Mouse (Mus musculus) intestine, embryonic 16.5 days (tissue): ENCODE data around the gene Arf3. TPM values are rescaled to one million over a fixed set of nuclear protein-coding genes. Genes with fewer than 3 reads are reported as not detected.

Experiments
- ATAC-seq: fragments of 200-750 bp; cut with Nextera tagmentation; 2 replicates; pipeline ENCODE4 v1.8.0; 2017; ENCODE audit warnings: moderate TSS enrichment, moderate library complexity
- H3K27ac ChIP-seq: fragments of 300-500 bp; sonication (generic); 2 replicates; pipeline ENCODE4 v1.5.1; 2014; ENCODE audit warnings: mild to moderate bottlenecking, low read length
- H3K27me3 ChIP-seq: fragments of 300-500 bp; sonication (generic); replicated peaks from 2 replicates; pipeline ENCODE4 v1.6.1; 2014; ENCODE audit warnings: low read length, control low read depth, mixed read lengths; ENCODE audit not compliant: control insufficient read depth, insufficient read depth
- H3K36me3 ChIP-seq: fragments of 300-500 bp; sonication (generic); 2 replicates; pipeline ENCODE4 v1.6.1; 2014; ENCODE audit warnings: low read length, control low read depth; ENCODE audit not compliant: control insufficient read depth, insufficient read depth
- H3K4me1 ChIP-seq: fragments of 300-500 bp; sonication (generic); 2 replicates; pipeline ENCODE4 v1.6.1; 2014; ENCODE audit warnings: low read length, control low read depth, mixed read lengths; ENCODE audit not compliant: control insufficient read depth, insufficient read depth
- H3K4me2 ChIP-seq: fragments of 300-500 bp; sonication (generic); 2 replicates; pipeline ENCODE4 v1.6.1; 2014; ENCODE audit warnings: low read depth, low read length, control low read depth
- H3K4me3 ChIP-seq: fragments of 300-500 bp; sonication (generic); 2 replicates; pipeline ENCODE4 v1.5.1; 2014; ENCODE audit warnings: mild to moderate bottlenecking, low read length
- H3K9ac ChIP-seq: fragments of 300-500 bp; sonication (generic); 2 replicates; pipeline ENCODE4 v1.6.1; 2014; ENCODE audit warnings: low read depth, low read length
- H3K9me3 ChIP-seq: fragments of 300-500 bp; sonication (generic); 2 replicates; pipeline ENCODE4 v1.6.1; 2016; ENCODE audit warnings: low read length, control low read depth; ENCODE audit not compliant: control insufficient read depth
- WGBS: fragments of 180-500 bp; shearing (Covaris S2); extraction: QIAGEN DNeasy Blood & Tissue Kit; methylation state at CpG from one replicate; pipeline ENCODE4 v1.1.7; 2014; 5-methylcytosine and 5-hydroxymethylcytosine counted together
- polyA plus RNA-seq: library from polyadenylated mRNA; unstranded; fragments of >200 nt; fragmentation: Nextera tagmentation; extraction: Ambion mirVana; gene quantifications from 2 replicates; pipeline ENCODE4 v1.2.1, GENCODE M21; 2015

Gene Arf3
- polyA plus RNA-seq, 1 experiment from 2014 or later: 35.4 TPM

GRCm38 (mm10) chr15:98717301-98717700 lies 45.7 kb downstream of the Arf3 start:
- Histone ChIP-seq H3K4me3 (no peak overlapping the region), H3K4me2 (no peak overlapping the region), H3K9me3 (no peaks in the 10 kb centered on the region), H3K36me3 (no peaks in the 10 kb centered on the region), H3K9ac (no peak overlapping the region), H3K27ac (no peak overlapping the region), H3K4me1 (no peaks in the 10 kb centered on the region), H3K27me3 (no peaks in the 10 kb centered on the region)
- WGBS: 64% methylated on average over 16 of the region's 16 CpGs
- no peak for ATAC-seq

GRCm38 (mm10) chr15:98714230-98714652 lies 48.8 kb downstream of the Arf3 start:
- Histone ChIP-seq H3K9me3 (no peaks in the 10 kb centered on the region), H3K27me3 (no peaks in the 10 kb centered on the region), H3K4me1 (no peaks in the 10 kb centered on the region), H3K4me3 (no peak overlapping the region), H3K36me3 (no peaks in the 10 kb centered on the region), H3K9ac (no peak overlapping the region), H3K4me2 (no peak overlapping the region), H3K27ac (no peak overlapping the region)
- peak; percentile 56; the same call in 1 of the 2 replicates for ATAC-seq
- 56% methylated on average over 5 of the region's 5 CpGs for WGBS

- H3K36me3 ChIP-seq: no peaks in the 10 kb centered on the region
- no peak overlapping the region for H3K4me2 ChIP-seq
- 12% methylated on average over 9 of the region's 9 CpGs for WGBS
- H3K4me1 ChIP-seq: no peaks in the 10 kb centered on the region
- H3K9ac ChIP-seq: no peak overlapping the region
- no peak overlapping the region for H3K4me3 ChIP-seq
- no peaks in the 10 kb centered on the region for H3K9me3 ChIP-seq
- no peak for ATAC-seq
- H3K27me3 ChIP-seq: no peaks in the 10 kb centered on the region
- H3K27ac ChIP-seq: no peak overlapping the region
Observed at GRCm38 (mm10) chr15:98710442-98710841, 52.6 kb downstream of the Arf3 start.

- no peaks in the 10 kb centered on the region for H3K36me3 ChIP-seq
- H3K27me3 ChIP-seq: 0 out of 2 replicates have a peak, but pooled peaks cover 3% of the 10 kb centered on the region
- H3K4me1 ChIP-seq: no peaks in the 10 kb centered on the region
- H3K4me3 ChIP-seq: peak within 1 kb of the TSS; percentile 36
- peak; percentile 67; the same call in 1 of the 2 replicates for ATAC-seq
- WGBS: 20% methylated on average over 16 of the region's 16 CpGs
- peak within 1 kb of the TSS; percentile 54 for H3K4me2 ChIP-seq
- H3K9ac ChIP-seq: peak within 1 kb of the TSS; percentile 26; the same call in 1 of the 2 replicates
- H3K9me3 ChIP-seq: no peaks in the 10 kb centered on the region
- H3K27ac ChIP-seq: no peak within 1 kb of the TSS
Observed at GRCm38 (mm10) chr15:98707766-98708372, 55.1 kb downstream of the Arf3 start, which contains the start of gene Ccdc65. TSS of gene Ccdc65 (plus strand) at chr15:98708207.

GRCm38 (mm10) chr15:98704312-98704711 lies 58.7 kb downstream of the Arf3 start:
- Histone ChIP-seq H3K27me3 (peaks cover 23% of the 10 kb centered on the region), H3K4me1 (peaks cover 5% of the 10 kb centered on the region)
- 54% methylated on average over 9 of the region's 9 CpGs for WGBS

GRCm38 (mm10) chr15:98699190-98700105 lies 63.6 kb downstream of the Arf3 start:
- H3K27me3 ChIP-seq: peaks cover 21% of the 10 kb centered on the region
- 6% methylated on average over 40 of the region's 40 CpGs for WGBS
- peaks cover 5% of the 10 kb centered on the region for H3K4me1 ChIP-seq
- H3K9ac ChIP-seq: peak overlapping the region; percentile 47; the same call in 1 of the 2 replicates
- H3K27ac ChIP-seq: no peak overlapping the region
- H3K9me3 ChIP-seq: no peaks in the 10 kb centered on the region
- peak overlapping the region; percentile 33 for H3K4me3 ChIP-seq
- peak overlapping the region; percentile 58 for H3K4me2 ChIP-seq
- H3K36me3 ChIP-seq: no peaks in the 10 kb centered on the region
- ATAC-seq: peak; percentile 83

More at GRCm38 (mm10) chr15:98704312-98704711, 58.7 kb downstream of the Arf3 start:
- no peak overlapping the region for H3K4me2 ChIP-seq
- H3K4me3 ChIP-seq: no peak overlapping the region
- no peak overlapping the region for H3K27ac ChIP-seq
- no peak for ATAC-seq
- H3K9ac ChIP-seq: no peak overlapping the region
- H3K9me3 ChIP-seq: no peaks in the 10 kb centered on the region
- no peaks in the 10 kb centered on the region for H3K36me3 ChIP-seq

- no peak for ATAC-seq
- WGBS: 49% methylated on average over 8 of the region's 8 CpGs
- H3K4me2 ChIP-seq: no peak overlapping the region
Observed at GRCm38 (mm10) chr15:98696216-98696615, 66.8 kb downstream of the Arf3 start.

GRCm38 (mm10) chr15:98695726-98696125 lies 67.3 kb downstream of the Arf3 start:
- Histone ChIP-seq H3K9me3 (no peaks in the 10 kb centered on the region), H3K27ac (no peak overlapping the region), H3K4me1 (peaks cover 5% of the 10 kb centered on the region), H3K9ac (no peak overlapping the region), H3K36me3 (no peaks in the 10 kb centered on the region), H3K4me3 (no peak overlapping the region), H3K4me2 (no peak overlapping the region), H3K27me3 (peaks cover 10% of the 10 kb centered on the region)
- ATAC-seq: no peak
- 39% methylated on average over 9 of the region's 9 CpGs for WGBS

More at GRCm38 (mm10) chr15:98696216-98696615, 66.8 kb downstream of the Arf3 start:
- no peaks in the 10 kb centered on the region for H3K9me3 ChIP-seq
- no peak overlapping the region for H3K27ac ChIP-seq
- H3K9ac ChIP-seq: no peak overlapping the region
- no peak overlapping the region for H3K4me3 ChIP-seq
- H3K4me1 ChIP-seq: peaks cover 5% of the 10 kb centered on the region
- H3K36me3 ChIP-seq: no peaks in the 10 kb centered on the region
- peaks cover 15% of the 10 kb centered on the region for H3K27me3 ChIP-seq

- ATAC-seq: peak; percentile 52
Observed at GRCm38 (mm10) chr15:98692171-98692715, 70.8 kb downstream of the Arf3 start.

More at GRCm38 (mm10) chr15:98692171-98692715, 70.8 kb downstream of the Arf3 start:
- Histone ChIP-seq H3K9ac (no peak overlapping the region), H3K36me3 (no peaks in the 10 kb centered on the region), H3K27ac (no peak overlapping the region), H3K4me2 (no peak overlapping the region), H3K4me3 (no peak overlapping the region), H3K9me3 (no peaks in the 10 kb centered on the region), H3K27me3 (no peaks in the 10 kb centered on the region; the same call in 1 of the 2 replicates), H3K4me1 (no peaks in the 10 kb centered on the region)
- 31% methylated on average over 11 of the region's 11 CpGs for WGBS
